In genomic region chr17:25801029-25801428, GRCm38 (mm10) we compare ENCODE assay signal across 8 mouse cellular contexts. TPM values are rescaled to one million over a fixed set of nuclear protein-coding genes. Genes with fewer than 3 reads are reported as not detected.
DNase-seq lines count a peak whose midpoint lies in the region; ATAC-seq and TF ChIP-seq lines count a peak whose summit lies in the region.

No protein-coding gene starts in this region.

- no peak overlapping the region for H3K27ac ChIP-seq in midbrain, postnatal 0 days (ENCODE audit: low read depth, low read length)

- no peak overlapping the region for H3K4me3 ChIP-seq in midbrain, postnatal 0 days (ENCODE audit: low read depth, low read length)

- ATAC-seq in midbrain, postnatal 0 days (ENCODE audit: low FRiP score) = no peak

- WGBS in midbrain, postnatal 0 days = 5% methylated on average over 6 of the region's 6 CpGs

- intact Hi-C loops in heart, postnatal 10 days (cut with DNase I) = loop anchor here (1.0 to 10.0 kb wide), 3 partner anchors 28 to 206 kb away; partner anchors contain the start of gene Narfl

- peak; percentile 89 for TF ChIP-seq CTCF in midbrain, postnatal 0 days (IDR thresholded peaks at IDR 0.05)

- no peak overlapping the region for H3K9ac ChIP-seq in midbrain, postnatal 0 days (replicated peaks; ENCODE audit: low read length, poor library complexity, severe bottlenecking)

- peak; percentile 65 to 70 for DNase-seq in left cerebral cortex, adult 18-20 months (ENCODE audit: low spot score in 2 of 2)
- no peak for DNase-seq in left cerebral cortex, adult 8-10 months (ENCODE audit: low spot score in 2 of 2)
- DNase-seq in MEL-GATA-1-ER (ENCODE audit: extremely low read depth, low read depth) = peak; percentile 59
- peak; percentile 71 for DNase-seq in cerebellum, adult 9-11 months
- DNase-seq in heart, postnatal 10 days = peak; percentile 77 to 83
- peak; percentile 67 to 82 for DNase-seq in layer of hippocampus, postnatal 14 days (ENCODE audit: low spot score in 2 of 2)
- peak; percentile 84 for DNase-seq in midbrain, postnatal 0 days (ENCODE audit: low spot score)
- DNase-seq in gastrocnemius, postnatal 25 days = no peak

- H3K9me3 ChIP-seq in midbrain, postnatal 0 days (ENCODE audit: low read length) = no peaks in the 10 kb centered on the region

- H3K4me1 ChIP-seq in midbrain, postnatal 0 days (ENCODE audit: insufficient read depth, low read length) = peaks cover 14% of the 10 kb centered on the region; the same call in 1 of the 2 replicates

- no peaks in the 10 kb centered on the region for H3K36me3 ChIP-seq in midbrain, postnatal 0 days (ENCODE audit: insufficient read depth, low read length)

- no peak overlapping the region for H3K4me2 ChIP-seq in midbrain, postnatal 0 days (ENCODE audit: low read depth, low read length, poor library complexity, severe bottlenecking)

- peaks cover 11% of the 10 kb centered on the region; the same call in 1 of the 2 replicates for H3K27me3 ChIP-seq in midbrain, postnatal 0 days (ENCODE audit: insufficient read depth, low read length)

RNA-seq across cellular contexts. Expression of gene Metrn, which starts 4.1 kb away (rescaled TPM):
- total RNA-seq in left cerebral cortex, adult 18-20 months (2021) = 10 to 100 TPM; 70.9 to 78.2 TPM
- total RNA-seq in left cerebral cortex, adult 8-10 months (2022) = 10 to 100 TPM; 83.0 to 89.4 (median 88.3) TPM
- total RNA-seq in heart, postnatal 10 days (2021) = 10 to 100 TPM; 59.7 to 60.9 TPM
- 10 to 100 TPM; 82.0 to 86.9 TPM for total RNA-seq in layer of hippocampus, postnatal 14 days (2021)
- 155 and 236 TPM in 2 replicates for total RNA-seq in midbrain, postnatal 0 days (2014; rRNA removed)
- polyA plus RNA-seq in midbrain, postnatal 0 days (2015; fragmentation: Nextera tagmentation; extraction: Ambion mirVana) = 50.0 and 54.3 TPM in 2 replicates
- 10 to 100 TPM; 48.4 to 72.2 TPM for total RNA-seq in gastrocnemius, postnatal 25 days (2021)

RNA-seq across cellular contexts. Expression of gene AC134908.4, which starts 5.6 kb away (rescaled TPM):
- total RNA-seq in left cerebral cortex, adult 18-20 months (2021) = 1 to 10 TPM in 1 of 2 experiments, not detected in 1; 1.4 TPM
- total RNA-seq in left cerebral cortex, adult 8-10 months (2022) = 1 to 10 TPM in 2 of 4 experiments, not detected in 2; 1.8 to 3.3 TPM
- not detected for total RNA-seq in heart, postnatal 10 days (2021)
- total RNA-seq in layer of hippocampus, postnatal 14 days (2021) = not detected
- total RNA-seq in midbrain, postnatal 0 days (2014; rRNA removed) = not detected in 2 replicates
- 0.89 TPM in 1 of 2 replicates, not detected in the other for polyA plus RNA-seq in midbrain, postnatal 0 days (2015; fragmentation: Nextera tagmentation; extraction: Ambion mirVana)
- not detected for total RNA-seq in gastrocnemius, postnatal 25 days (2021)

RNA-seq across cellular contexts. Expression of gene Fbxl16, which starts 7.9 kb away (rescaled TPM):
- total RNA-seq in left cerebral cortex, adult 18-20 months (2021) = 100 to 1,000 TPM; 588 to 680 TPM
- 100 to 1,000 TPM; 603 to 725 (median 681) TPM for total RNA-seq in left cerebral cortex, adult 8-10 months (2022)
- 1 to 10 TPM in 1 of 2 experiments, under 1 TPM in 1; 0.67 to 1.2 TPM for total RNA-seq in heart, postnatal 10 days (2021)
- 100 to 1,000 TPM; 414 to 418 TPM for total RNA-seq in layer of hippocampus, postnatal 14 days (2021)
- 140 and 154 TPM in 2 replicates for total RNA-seq in midbrain, postnatal 0 days (2014; rRNA removed)
- polyA plus RNA-seq in midbrain, postnatal 0 days (2015; fragmentation: Nextera tagmentation; extraction: Ambion mirVana) = 43.1 and 51.7 TPM in 2 replicates
- total RNA-seq in gastrocnemius, postnatal 25 days (2021) = 1 to 10 TPM; 1.5 to 1.7 TPM

RNA-seq across cellular contexts. Expression of gene Fam173a, which starts 8.3 kb away (rescaled TPM):
- total RNA-seq in left cerebral cortex, adult 18-20 months (2021) = 10 to 100 TPM; 92.7 to 99.1 TPM
- total RNA-seq in left cerebral cortex, adult 8-10 months (2022) = 10 to 100 TPM; 83.6 to 99.1 (median 88.6) TPM
- total RNA-seq in heart, postnatal 10 days (2021) = 10 to 100 TPM; 37.8 to 38.9 TPM
- 10 to 100 TPM; 80.2 to 80.3 TPM for total RNA-seq in layer of hippocampus, postnatal 14 days (2021)
- 65.8 and 74.2 TPM in 2 replicates for total RNA-seq in midbrain, postnatal 0 days (2014; rRNA removed)
- polyA plus RNA-seq in midbrain, postnatal 0 days (2015; fragmentation: Nextera tagmentation; extraction: Ambion mirVana) = 106 and 116 TPM in 2 replicates
- 10 to 100 TPM; 35.0 to 38.5 TPM for total RNA-seq in gastrocnemius, postnatal 25 days (2021)

RNA-seq across cellular contexts. Expression of gene Ccdc78, which starts 14.6 kb away (rescaled TPM):
- total RNA-seq in left cerebral cortex, adult 18-20 months (2021) = under 1 TPM in 1 of 2 experiments, not detected in 1; 0.19 TPM
- under 1 TPM in 3 of 4 experiments, not detected in 1; 0.37 to 0.84 (median 0.37) TPM for total RNA-seq in left cerebral cortex, adult 8-10 months (2022)
- total RNA-seq in heart, postnatal 10 days (2021) = under 1 TPM in 1 of 2 experiments, not detected in 1; 0.14 TPM
- total RNA-seq in layer of hippocampus, postnatal 14 days (2021) = under 1 TPM in 1 of 2 experiments, not detected in 1; 0.30 TPM
- 0.44 TPM in 1 of 2 replicates, not detected in the other for total RNA-seq in midbrain, postnatal 0 days (2014; rRNA removed)
- 0.39 and 0.65 TPM in 2 replicates for polyA plus RNA-seq in midbrain, postnatal 0 days (2015; fragmentation: Nextera tagmentation; extraction: Ambion mirVana)
- not detected for total RNA-seq in gastrocnemius, postnatal 25 days (2021)

Comparison
In these comparisons a context has a peak if more than half of its experiments do, and no peak if none do; other contexts are left out.
1. DNase-seq: peak in left cerebral cortex, adult 18-20 months (2 of 2), MEL-GATA-1-ER (single experiment), cerebellum, adult 9-11 months (single experiment), heart, postnatal 10 days (2 of 2), layer of hippocampus, postnatal 14 days (2 of 2) and midbrain, postnatal 0 days (single experiment); none in left cerebral cortex, adult 8-10 months (0 of 2) and gastrocnemius, postnatal 25 days (single experiment).
2. RNA of gene Fbxl16, which starts 7.9 kb away (total RNA-seq): 603 to 725 TPM in left cerebral cortex, adult 8-10 months, 588 to 680 TPM in left cerebral cortex, adult 18-20 months, 414 to 418 TPM in layer of hippocampus, postnatal 14 days and 140 to 154 TPM in midbrain, postnatal 0 days; 1.5 to 1.7 TPM in gastrocnemius, postnatal 25 days and 0.67 to 1.2 TPM in heart, postnatal 10 days; every median in the first group is over 10 times any median in the second.